Mouse (Mus musculus) megakaryocyte, embryonic 14.5 days (primary cell): ENCODE measurements around the gene Acbd4.

Source experiments
- FLI1 ChIP-seq: IDR thresholded peaks from 2 replicates; pipeline ENCODE4 v1.6.1; 2012; ENCODE audit warnings: low read length, inconsistent platforms, mixed read lengths
- GATA1 ChIP-seq: IDR thresholded peaks from 3 replicates; pipeline ENCODE4 v1.6.1; 2012; ENCODE audit warnings: mixed read lengths, low read length, inconsistent platforms, borderline replicate concordance

- TF ChIP-seq FLI1, result no peak
- TF ChIP-seq GATA1, result no peak
Observed at GRCm38 (mm10) chr11:103068884-103069283, 32.6 kb upstream of the Acbd4 start.
